In the genomic region with DNA sequence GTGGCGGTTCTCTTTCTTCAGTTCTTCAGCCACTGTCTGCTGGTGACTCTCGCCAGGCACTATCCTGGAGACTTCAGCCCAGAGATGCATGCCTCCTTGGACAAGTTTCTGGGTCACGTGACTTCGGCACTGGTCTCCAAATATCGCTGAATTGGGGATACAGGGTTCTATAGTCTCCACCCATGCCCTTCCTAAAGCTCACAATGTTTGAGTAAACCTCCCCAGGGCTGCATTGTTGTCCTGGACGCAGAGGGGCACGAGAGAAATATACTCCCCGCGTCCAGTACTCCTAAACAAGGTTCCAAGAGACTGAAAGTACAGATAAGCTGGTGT, we compare ENCODE assay signal across 13 mouse cellular contexts. TPM values are rescaled to one million over a fixed set of nuclear protein-coding genes. Genes with fewer than 3 reads are reported as not detected.
DNase-seq lines count a peak whose midpoint lies in the region; ATAC-seq and TF ChIP-seq lines count a peak whose summit lies in the region.
"Had no signal": no experiment of that assay in that cellular context is flagged by ENCODE, and none has a peak within 500 bp of the region (broad histone marks: within the 10 kb centered on the region; RNA-seq: fewer than 3 reads in every experiment).

No protein-coding gene starts in this region.

- H3K27ac ChIP-seq in hindbrain, postnatal 0 days, result no peak overlapping the region
- H3K27ac ChIP-seq in hindbrain, embryonic 16.5 days (ENCODE audit: low read depth, low read length), result no peak overlapping the region
- H3K27ac ChIP-seq: embryonic facial prominence, embryonic 12.5 days; layer of hippocampus, adult 2 months; stomach, postnatal 0 days had no signal

- no peaks in the 10 kb centered on the region for H3K36me3 ChIP-seq in hindbrain, postnatal 0 days (ENCODE audit: insufficient read depth, low read length)
- H3K36me3 ChIP-seq in hindbrain, embryonic 16.5 days (ENCODE audit: control insufficient read depth, insufficient read depth, low read length), result no peaks in the 10 kb centered on the region
- H3K36me3 ChIP-seq in E14TG2a.4 (ENCODE audit: insufficient read depth, low read length) (no peaks in the 10 kb centered on the region), G1E (replicated peaks) (peaks cover 2% of the 10 kb centered on the region)
- H3K36me3 ChIP-seq: embryonic facial prominence, embryonic 12.5 days had no signal

- peak overlapping the region; percentile 49; the same call in 1 of the 2 replicates for H3K4me2 ChIP-seq in hindbrain, postnatal 0 days (ENCODE audit: low read depth, low read length)
- no peak overlapping the region for H3K4me2 ChIP-seq in hindbrain, embryonic 16.5 days (ENCODE audit: low read length)

- no peaks in the 10 kb centered on the region for H3K27me3 ChIP-seq in hindbrain, postnatal 0 days (ENCODE audit: insufficient read depth, low read length)
- H3K27me3 ChIP-seq in hindbrain, embryonic 16.5 days (replicated peaks; ENCODE audit: control insufficient read depth, insufficient read depth, low read length), result no peaks in the 10 kb centered on the region; the same call in 1 of the 2 replicates
- H3K27me3 ChIP-seq in E14TG2a.4 (ENCODE audit: insufficient read depth, low read length) (peaks cover 29% of the 10 kb centered on the region), G1E (ENCODE audit: insufficient read depth, low read length) (no peaks in the 10 kb centered on the region)

- WGBS in hindbrain, postnatal 0 days, result 72% methylated on average over 9 of the region's 9 CpGs
- WGBS in hindbrain, embryonic 16.5 days, result 77% methylated on average over 9 of the region's 9 CpGs

- DNase-seq in hindbrain, postnatal 0 days (ENCODE audit: low spot score), result no peak
- DNase-seq in G1E (ENCODE audit: low spot score) (no peak), liver (peak; percentile 66)
- DNase-seq in left cerebral cortex, adult 18-20 months (ENCODE audit: low spot score in 2 of 2), result no peak
- DNase-seq in lung, postnatal 10 days, result no peak
- no peak for DNase-seq in frontal cortex, postnatal 36 days (ENCODE audit: low spot score in 2 of 2)

- no peak overlapping the region for H3K9ac ChIP-seq in hindbrain, postnatal 0 days (replicated peaks; ENCODE audit: low read length)
- no peak overlapping the region for H3K9ac ChIP-seq in hindbrain, embryonic 16.5 days (ENCODE audit: low read depth, low read length)

- H3K9me3 ChIP-seq in hindbrain, postnatal 0 days (ENCODE audit: low read length), result no peaks in the 10 kb centered on the region
- no peaks in the 10 kb centered on the region for H3K9me3 ChIP-seq in hindbrain, embryonic 16.5 days (ENCODE audit: control insufficient read depth, low read length)
- H3K9me3 ChIP-seq in E14TG2a.4 (ENCODE audit: low read length), result no peaks in the 10 kb centered on the region
- no peaks in the 10 kb centered on the region for H3K9me3 ChIP-seq in G1E (replicated peaks)
- H3K9me3 ChIP-seq: embryonic facial prominence, embryonic 12.5 days had no signal

- TF ChIP-seq CTCF in hindbrain, postnatal 0 days (IDR thresholded peaks at IDR 0.05; ENCODE audit: low read depth), result no peak
- TF ChIP-seq CTCF in E14TG2a.4 (conservative IDR thresholded peaks at IDR 0.05; ENCODE audit: low read length) (no peak), G1E (IDR thresholded peaks at IDR 0.05; ENCODE audit: low read depth, low read length) (no peak)

- 0 out of 2 replicates have a peak, but pooled peaks have one; percentile 19 for ATAC-seq in hindbrain, postnatal 0 days
- no peak for ATAC-seq in hindbrain, embryonic 16.5 days
- ATAC-seq in G1E (ENCODE audit: extremely low read depth, insufficient number of reproducible peaks, low FRiP score, poor library complexity, severe bottlenecking), result no peak

- no peaks in the 10 kb centered on the region for H3K4me1 ChIP-seq in hindbrain, postnatal 0 days (ENCODE audit: insufficient read depth, low read length)
- H3K4me1 ChIP-seq in hindbrain, embryonic 16.5 days (ENCODE audit: control insufficient read depth, insufficient read depth, low read depth, low read length), result no peaks in the 10 kb centered on the region
- H3K4me1 ChIP-seq in E14TG2a.4 (replicated peaks; ENCODE audit: low read depth, low read length), result peaks cover 5% of the 10 kb centered on the region
- peaks cover 55% of the 10 kb centered on the region for H3K4me1 ChIP-seq in G1E (ENCODE audit: insufficient read depth, low read depth, low read length)
- H3K4me1 ChIP-seq: embryonic facial prominence, embryonic 12.5 days had no signal

- H3K4me3 ChIP-seq in hindbrain, postnatal 0 days (ENCODE audit: low read length), result no peak overlapping the region
- no peak overlapping the region for H3K4me3 ChIP-seq in hindbrain, embryonic 16.5 days (ENCODE audit: low read length)
- peak overlapping the region; percentile 65 for H3K4me3 ChIP-seq in E14TG2a.4 (replicated peaks; ENCODE audit: low read length)
- H3K4me3 ChIP-seq in G1E (ENCODE audit: low read depth, low read length), result peak overlapping the region; percentile 72

RNA-seq across cellular contexts. Expression of gene Hbq1b, which starts 0.7 kb away (rescaled TPM):
- total RNA-seq in hindbrain, postnatal 0 days (2014; rRNA removed), result 1.0 TPM in 1 of 2 replicates, not detected in the other
- 1.1 and 1.4 TPM in 2 replicates for polyA plus RNA-seq in hindbrain, postnatal 0 days (2015; fragmentation: Nextera tagmentation; extraction: Ambion mirVana)
- 0.61 and 1.3 TPM in 2 replicates for polyA plus RNA-seq in hindbrain, embryonic 16.5 days (2015; fragmentation: Nextera tagmentation; extraction: Ambion mirVana)
- total RNA-seq in G1E (2014; fragmentation: Nextera tagmentation) (9.1 and 11.6 TPM in 2 replicates), G1E (2017) (0.41 and 0.87 TPM in 2 replicates)
- polyA plus RNA-seq in G1E (2012), result 0.70 and 0.87 TPM in 2 replicates
- 1 to 10 TPM in 1 of 2 experiments, not detected in 1; 1.3 TPM for total RNA-seq in left cerebral cortex, adult 18-20 months (2021)

RNA-seq across cellular contexts. Expression of gene Hba-a1, which starts 4.1 kb away (rescaled TPM):
- total RNA-seq in hindbrain, postnatal 0 days (2014; rRNA removed), result 541 and 992 TPM in 2 replicates
- 535 and 659 TPM in 2 replicates for polyA plus RNA-seq in hindbrain, postnatal 0 days (2015; fragmentation: Nextera tagmentation; extraction: Ambion mirVana)
- 2,714 and 3,255 TPM in 2 replicates for polyA plus RNA-seq in hindbrain, embryonic 16.5 days (2015; fragmentation: Nextera tagmentation; extraction: Ambion mirVana)
- total RNA-seq in G1E (2014; fragmentation: Nextera tagmentation) (230 and 2,260 TPM in 2 replicates), G1E (2017) (242 and 325 TPM in 2 replicates)
- 3,927 and 4,410 TPM in 2 replicates for polyA plus RNA-seq in G1E (2012)
- total RNA-seq in left cerebral cortex, adult 18-20 months (2021), result 100 to 1,000 TPM; 348 to 459 TPM

RNA-seq across cellular contexts. Expression of gene Hba-a2, which starts 8.8 kb away (rescaled TPM):
- total RNA-seq in hindbrain, postnatal 0 days (2014; rRNA removed), result 1,752 and 2,010 TPM in 2 replicates
- 1,345 and 1,601 TPM in 2 replicates for polyA plus RNA-seq in hindbrain, postnatal 0 days (2015; fragmentation: Nextera tagmentation; extraction: Ambion mirVana)
- 6,688 and 8,147 TPM in 2 replicates for polyA plus RNA-seq in hindbrain, embryonic 16.5 days (2015; fragmentation: Nextera tagmentation; extraction: Ambion mirVana)
- total RNA-seq in G1E (2014; fragmentation: Nextera tagmentation), result 268 and 4,240 TPM in 2 replicates
- total RNA-seq in G1E (2017), result 683 and 890 TPM in 2 replicates
- polyA plus RNA-seq in G1E (2012), result 1,087 and 1,500 TPM in 2 replicates
- total RNA-seq in left cerebral cortex, adult 18-20 months (2021), result 100 to 1,000 TPM; 308 to 397 TPM

RNA-seq across cellular contexts. Expression of gene Hba-x, which starts 11.3 kb away (rescaled TPM):
- total RNA-seq in hindbrain, postnatal 0 days (2014; rRNA removed), result not detected in 2 replicates
- not detected in 2 replicates for polyA plus RNA-seq in hindbrain, postnatal 0 days (2015; fragmentation: Nextera tagmentation; extraction: Ambion mirVana)
- 4.9 and 16.1 TPM in 2 replicates for polyA plus RNA-seq in hindbrain, embryonic 16.5 days (2015; fragmentation: Nextera tagmentation; extraction: Ambion mirVana)
- not detected in 2 replicates for total RNA-seq in G1E (2014; fragmentation: Nextera tagmentation)
- not detected in 2 replicates for total RNA-seq in G1E (2017)
- 0.09 TPM in 1 of 2 replicates, not detected in the other for polyA plus RNA-seq in G1E (2012)
- total RNA-seq in left cerebral cortex, adult 18-20 months (2021), result not detected
- total RNA-seq: adrenal gland, postnatal 10 days; layer of hippocampus, adult 2 months had no signal

RNA-seq across cellular contexts. Expression of gene Hbq1a, which starts 12.4 kb away (rescaled TPM):
- total RNA-seq in hindbrain, postnatal 0 days (2014; rRNA removed), result 5.6 TPM in 1 of 2 replicates, not detected in the other
- 2.0 and 2.2 TPM in 2 replicates for polyA plus RNA-seq in hindbrain, postnatal 0 days (2015; fragmentation: Nextera tagmentation; extraction: Ambion mirVana)
- 1.6 and 2.0 TPM in 2 replicates for polyA plus RNA-seq in hindbrain, embryonic 16.5 days (2015; fragmentation: Nextera tagmentation; extraction: Ambion mirVana)
- not detected in 2 replicates for total RNA-seq in G1E (2014; fragmentation: Nextera tagmentation)
- total RNA-seq in G1E (2017), result not detected in 2 replicates
- not detected in 2 replicates for polyA plus RNA-seq in G1E (2012)
- 1 to 10 TPM; 1.3 to 2.5 TPM for total RNA-seq in left cerebral cortex, adult 18-20 months (2021)
- total RNA-seq: adrenal gland, postnatal 10 days had no signal
- polyA plus RNA-seq: embryonic facial prominence, embryonic 12.5 days; limb, embryonic 11.5 days; stomach, postnatal 0 days had no signal

Comparison
In these comparisons a context has a peak if more than half of its experiments do, and no peak if none do; other contexts are left out.
1. H3K4me3 ChIP-seq: peak in E14TG2a.4 (single experiment) and G1E (single experiment); none in hindbrain, postnatal 0 days (single experiment) and hindbrain, embryonic 16.5 days (single experiment).